Comparison of ENCODE assay signal across 22 mouse cellular contexts in genomic region chr15:25518025-25518928, GRCm38 (mm10).
A peak's percentile ranks its signal among the peaks of the same experiment; 100 is the strongest.
DNase-seq lines count a peak whose midpoint lies in the region; ATAC-seq and TF ChIP-seq lines count a peak whose summit lies in the region.
"Had no signal": no experiment of that assay in that cellular context is flagged by ENCODE, and none has a peak within 500 bp of the region (broad histone marks: within the 10 kb centered on the region; RNA-seq: fewer than 3 reads in every experiment).

No protein-coding gene starts in this region.

- peak; percentile 79 for ATAC-seq in kidney, embryonic 14.5 days (ENCODE audit: low FRiP score, low TSS enrichment)
- ATAC-seq in neural tube, embryonic 15.5 days (ENCODE audit: low FRiP score), result 0 out of 2 replicates have a peak, but pooled peaks have one; percentile 21
- ATAC-seq in limb, embryonic 14.5 days (ENCODE audit: low FRiP score, low read depth), result peak; percentile 68
- ATAC-seq: CD4-positive, CD25-positive, alpha-beta regulatory T cell, adult 4 months; forebrain, embryonic 13.5 days; inflammation-experienced regulatory T-cells, adult 6 months; liver, postnatal 0 days had no signal

- 53% methylated on average over 15 of the region's 15 CpGs for WGBS in kidney, embryonic 14.5 days
- WGBS in neural tube, embryonic 15.5 days, result 78% methylated on average over 15 of the region's 15 CpGs
- 48% methylated on average over 15 of the region's 15 CpGs for WGBS in limb, embryonic 14.5 days

- no peak for DNase-seq in kidney, postnatal 14 days
- no peak for DNase-seq in neural tube, embryonic 10.5 days (ENCODE audit: extremely low spot score, low spot score)
- peak; percentile 26 for DNase-seq in brain, adult 2 months (ENCODE audit: low read depth, low spot score)
- peak; percentile 58 for DNase-seq in limb, embryonic 14.5 days (ENCODE audit: low spot score)
- no peak for DNase-seq in adrenal gland, adult (ENCODE audit: inconsistent age in 2 of 2, low spot score in 1 of 2)
- DNase-seq in lung, postnatal 14 days, result no peak
- DNase-seq: cerebellum, adult 9-11 months; heart, adult 2 months; liver, postnatal 0 days; lung, postnatal 36 days; retina, postnatal 1 day; thymus, postnatal 25 days had no signal

- no peaks in the 10 kb centered on the region for H3K36me3 ChIP-seq in kidney, embryonic 14.5 days (ENCODE audit: control insufficient read depth, insufficient read depth, low read length)
- no peaks in the 10 kb centered on the region for H3K36me3 ChIP-seq in neural tube, embryonic 15.5 days
- H3K36me3 ChIP-seq in limb, embryonic 14.5 days (ENCODE audit: control insufficient read depth, insufficient read depth, low read length), result no peaks in the 10 kb centered on the region
- H3K36me3 ChIP-seq: G1E; heart, embryonic 15.5 days; limb, embryonic 15.5 days; midbrain, embryonic 12.5 days had no signal

- peaks cover 13% of the 10 kb centered on the region for H3K4me1 ChIP-seq in kidney, embryonic 14.5 days (ENCODE audit: control insufficient read depth, insufficient read depth, low read length)
- no peaks in the 10 kb centered on the region for H3K4me1 ChIP-seq in neural tube, embryonic 15.5 days
- H3K4me1 ChIP-seq in limb, embryonic 14.5 days (ENCODE audit: control insufficient read depth, insufficient read depth, low read length), result peaks cover 2% of the 10 kb centered on the region; the same call in 1 of the 2 replicates
- H3K4me1 ChIP-seq: forebrain, embryonic 13.5 days; heart, embryonic 15.5 days; midbrain, embryonic 12.5 days had no signal

- no peak overlapping the region for H3K4me3 ChIP-seq in kidney, embryonic 14.5 days (ENCODE audit: low read length)
- H3K4me3 ChIP-seq in neural tube, embryonic 15.5 days (replicated peaks), result no peak overlapping the region
- H3K4me3 ChIP-seq in limb, embryonic 14.5 days (replicated peaks; ENCODE audit: low read length), result no peak overlapping the region
- H3K4me3 ChIP-seq: forebrain, embryonic 13.5 days; heart, adult 2 months; heart, embryonic 15.5 days; limb, embryonic 15.5 days; midbrain, embryonic 12.5 days had no signal

- no peak overlapping the region for H3K4me2 ChIP-seq in kidney, embryonic 14.5 days (replicated peaks; ENCODE audit: low read depth, low read length)
- no peak overlapping the region for H3K4me2 ChIP-seq in neural tube, embryonic 15.5 days
- H3K4me2 ChIP-seq in limb, embryonic 14.5 days (replicated peaks; ENCODE audit: low read depth, low read length, severe bottlenecking), result no peak overlapping the region
- H3K4me2 ChIP-seq: forebrain, embryonic 13.5 days; heart, embryonic 15.5 days; limb, embryonic 15.5 days; midbrain, embryonic 12.5 days had no signal

- TF ChIP-seq POLR2A in limb, embryonic 14.5 days (IDR thresholded peaks at IDR 0.05; ENCODE audit: borderline replicate concordance, extremely low read depth, insufficient read depth, insufficient read length), result no peak

- H3K27ac ChIP-seq in kidney, embryonic 14.5 days (ENCODE audit: low read depth, low read length), result no peak overlapping the region
- no peak overlapping the region for H3K27ac ChIP-seq in neural tube, embryonic 15.5 days (replicated peaks)
- H3K27ac ChIP-seq in limb, embryonic 14.5 days (replicated peaks; ENCODE audit: low read depth, low read length), result 0 out of 2 replicates have a peak overlapping the region, but pooled peaks have one; percentile 26
- H3K27ac ChIP-seq: forebrain, embryonic 13.5 days; heart, adult 2 months; heart, embryonic 15.5 days; limb, embryonic 15.5 days; midbrain, embryonic 12.5 days; stomach, postnatal 0 days had no signal

- H3K27me3 ChIP-seq in kidney, embryonic 14.5 days (ENCODE audit: control insufficient read depth, insufficient read depth, low read length), result no peaks in the 10 kb centered on the region
- H3K27me3 ChIP-seq in neural tube, embryonic 15.5 days (replicated peaks), result no peaks in the 10 kb centered on the region
- no peaks in the 10 kb centered on the region for H3K27me3 ChIP-seq in limb, embryonic 14.5 days (ENCODE audit: control insufficient read depth, insufficient read depth, low read length)
- H3K27me3 ChIP-seq: heart, embryonic 15.5 days; limb, embryonic 15.5 days; midbrain, embryonic 12.5 days had no signal

- H3K9me3 ChIP-seq in kidney, embryonic 14.5 days (ENCODE audit: control insufficient read depth, low read length), result no peaks in the 10 kb centered on the region
- H3K9me3 ChIP-seq in neural tube, embryonic 15.5 days (replicated peaks), result no peaks in the 10 kb centered on the region
- H3K9me3 ChIP-seq in limb, embryonic 14.5 days (ENCODE audit: control insufficient read depth, low read length), result no peaks in the 10 kb centered on the region
- H3K9me3 ChIP-seq: forebrain, embryonic 13.5 days; heart, embryonic 15.5 days; limb, embryonic 15.5 days; midbrain, embryonic 12.5 days had no signal

- no peak overlapping the region for H3K9ac ChIP-seq in kidney, embryonic 14.5 days (ENCODE audit: low read depth, low read length)
- H3K9ac ChIP-seq in neural tube, embryonic 15.5 days (replicated peaks), result no peak overlapping the region
- H3K9ac ChIP-seq in limb, embryonic 14.5 days (ENCODE audit: low read depth, low read length, severe bottlenecking), result no peak overlapping the region
- H3K9ac ChIP-seq: forebrain, embryonic 13.5 days; heart, embryonic 15.5 days; limb, embryonic 15.5 days; liver, postnatal 0 days; midbrain, embryonic 12.5 days had no signal

Comparison
In these comparisons a context has a peak if more than half of its experiments do, and no peak if none do; other contexts are left out.
1. ATAC-seq: peak in every context shown above with its lines; median percentile 79 in kidney, embryonic 14.5 days; 68 in limb, embryonic 14.5 days; 21 in neural tube, embryonic 15.5 days.
2. DNase-seq: peak in brain, adult 2 months (single experiment) and limb, embryonic 14.5 days (single experiment); none in kidney, postnatal 14 days (single experiment), neural tube, embryonic 10.5 days (single experiment), adrenal gland, adult (0 of 2) and lung, postnatal 14 days (single experiment).